Mouse (Mus musculus): ENCODE results near the gene Synj1.

- TF ChIP-seq CTCF (IDR thresholded peaks at IDR 0.05; ENCODE audit: extremely low read depth, insufficient read depth, low read length) (no peak), POLR2A (IDR thresholded peaks at IDR 0.05; ENCODE audit: extremely low read depth, insufficient read depth, low read length) (no peak)
These were observed 15.2 kb upstream of the Synj1 start for GRCm38 (mm10) chr16:91026290-91026689.
